Mouse (Mus musculus) lung, postnatal 0 days (tissue): ENCODE results near the gene Fam20b. TPM values are rescaled to one million over a fixed set of nuclear protein-coding genes. Genes with fewer than 3 reads are reported as not detected.
A peak's percentile ranks its signal among the peaks of the same experiment; 100 is the strongest.

Source experiments
- ATAC-seq: fragments of 200-750 bp; cut with Nextera tagmentation; 2 replicates; pipeline ENCODE4 v1.8.0; 2017; ENCODE audit warnings: moderate library complexity
- DNase-seq: peaks from one replicate; pipeline ENCODE4 v3.0.0-alpha.2; 2016; ENCODE audit warnings: low spot score
- H3K27ac ChIP-seq: fragments of 300-500 bp; sonication (generic); 2 replicates; pipeline ENCODE4 v1.5.1; 2014; ENCODE audit warnings: antibody characterized with exemption, mild to moderate bottlenecking, low read length, mixed read lengths
- H3K27me3 ChIP-seq: fragments of 300-500 bp; sonication (generic); replicated peaks from 2 replicates; pipeline ENCODE4 v1.6.1; 2014; ENCODE audit warnings: low read length, mixed read lengths; ENCODE audit not compliant: insufficient read depth
- H3K36me3 ChIP-seq: fragments of 300-500 bp; sonication (generic); 2 replicates; pipeline ENCODE4 v1.6.1; 2014; ENCODE audit warnings: low read length, mixed read lengths; ENCODE audit not compliant: insufficient read depth
- H3K4me1 ChIP-seq: fragments of 300-500 bp; sonication (generic); 2 replicates; pipeline ENCODE4 v1.6.1; 2014; ENCODE audit warnings: antibody characterized with exemption, low read depth, low read length, mixed read lengths; ENCODE audit not compliant: insufficient read depth
- H3K4me2 ChIP-seq: fragments of 300-500 bp; sonication (generic); replicated peaks from 2 replicates; pipeline ENCODE4 v1.6.1; 2014; ENCODE audit warnings: low read depth, mild to moderate bottlenecking, low read length, moderate library complexity, mixed read lengths
- H3K4me3 ChIP-seq: fragments of 300-500 bp; sonication (generic); 2 replicates; pipeline ENCODE4 v1.5.1; 2014; ENCODE audit warnings: low read depth, low read length
- H3K9ac ChIP-seq: fragments of 300-500 bp; sonication (generic); replicated peaks from 2 replicates; pipeline ENCODE4 v1.6.1; 2014; ENCODE audit warnings: low read depth, mild to moderate bottlenecking
- H3K9me3 ChIP-seq: fragments of 300-500 bp; sonication (generic); 2 replicates; pipeline ENCODE4 v1.6.1; 2016; ENCODE audit warnings: low read length, mixed read lengths
- CTCF ChIP-seq: IDR thresholded peaks from 2 replicates; pipeline ENCODE4 v1.5.1; 2016; ENCODE audit warnings: antibody characterized with exemption, mild to moderate bottlenecking
- EP300 ChIP-seq: IDR thresholded peaks from 2 replicates; pipeline ENCODE4 v1.6.1; 2016; ENCODE audit warnings: antibody characterized with exemption, mild to moderate bottlenecking, control low read depth
- WGBS: fragments of 180-500 bp; shearing (Covaris S2); extraction: QIAGEN DNeasy Blood & Tissue Kit; methylation state at CpG from one replicate; pipeline ENCODE4 v1.1.7; 2014; 5-methylcytosine and 5-hydroxymethylcytosine counted together
- polyA plus RNA-seq: library from polyadenylated mRNA; unstranded; fragments of >200 nt; fragmentation: Nextera tagmentation; extraction: Ambion mirVana; gene quantifications from 2 replicates; pipeline ENCODE4 v1.2.1, GENCODE M21; 2015

Gene Fam20b
- polyA plus RNA-seq, 1 experiment from 2014 or later, result 15.3 TPM

- H3K27ac ChIP-seq, result no peak overlapping the region
- H3K9me3 ChIP-seq, result no peaks in the 10 kb centered on the region
- H3K9ac ChIP-seq, result no peak overlapping the region
- H3K4me3 ChIP-seq, result no peak overlapping the region
- DNase-seq, result no peak
- peaks cover 18% of the 10 kb centered on the region; the same call in 1 of the 2 replicates for H3K36me3 ChIP-seq
- no peaks in the 10 kb centered on the region for H3K4me1 ChIP-seq
- H3K4me2 ChIP-seq, result no peak overlapping the region
- ATAC-seq, result no peak
- whole genome bisulfite sequencing, result 77% methylated on average over 13 of the region's 13 CpGs
- TF ChIP-seq EP300 (no peak), CTCF (no peak)
- no peaks in the 10 kb centered on the region for H3K27me3 ChIP-seq
These were observed 73.9 kb downstream of the Fam20b start for GRCm38 (mm10) chr1:156644780-156645523.

DNA sequence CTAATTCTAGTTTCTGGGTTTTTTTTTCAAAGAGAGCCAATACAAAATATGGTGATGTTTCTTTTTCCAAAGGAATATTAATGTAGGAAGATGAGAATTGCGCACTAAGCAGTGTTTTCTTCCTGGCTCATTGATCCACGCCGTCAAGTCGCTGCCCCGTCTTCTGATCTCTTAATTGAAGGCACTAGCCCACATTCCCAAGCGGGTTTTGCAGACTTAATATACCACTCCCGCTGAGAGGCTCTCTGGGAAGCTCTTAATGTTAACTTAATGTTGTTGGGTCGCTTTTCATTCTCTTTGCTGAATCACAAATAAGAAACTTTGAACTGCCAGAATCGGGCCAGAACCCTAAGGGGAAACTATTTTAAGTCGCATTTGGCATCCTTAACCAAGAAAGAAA is 74.8 kb downstream of the Fam20b start:
- no peak for ATAC-seq
- 77% methylated on average over 10 of the region's 10 CpGs for WGBS
- Histone ChIP-seq H3K36me3 (peaks cover 18% of the 10 kb centered on the region; the same call in 1 of the 2 replicates), H3K9ac (no peak overlapping the region), H3K27ac (no peak overlapping the region), H3K9me3 (no peaks in the 10 kb centered on the region), H3K4me2 (no peak overlapping the region), H3K4me3 (no peak overlapping the region), H3K27me3 (no peaks in the 10 kb centered on the region), H3K4me1 (no peaks in the 10 kb centered on the region)
- TF ChIP-seq CTCF, result no peak
- no peak for TF ChIP-seq EP300
- no peak for DNase-seq

DNA sequence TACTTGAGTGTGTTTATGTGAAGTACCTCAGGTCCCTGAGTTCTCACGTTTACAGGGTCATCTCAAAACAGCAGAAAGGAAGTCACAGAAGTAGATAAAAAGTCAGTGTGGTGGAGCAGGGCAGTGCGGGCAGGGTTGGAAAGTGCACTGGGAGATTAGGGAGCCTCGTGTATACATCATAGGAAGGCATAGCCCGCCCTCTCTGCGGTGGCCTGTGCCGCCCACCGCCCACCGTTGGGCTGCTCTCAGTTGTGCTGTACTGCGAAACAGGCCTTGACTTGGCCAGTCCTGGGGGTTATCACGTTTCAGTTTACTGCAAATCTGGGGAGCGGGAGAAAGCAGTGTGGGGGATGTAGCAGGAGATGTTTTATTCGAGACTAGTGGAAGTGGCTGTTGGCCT is 76.1 kb downstream of the Fam20b start:
- no peak overlapping the region for H3K4me2 ChIP-seq
- 69% methylated on average over 12 of the region's 12 CpGs for WGBS
- H3K36me3 ChIP-seq, result peaks cover 18% of the 10 kb centered on the region; the same call in 1 of the 2 replicates
- H3K27me3 ChIP-seq, result no peaks in the 10 kb centered on the region
- H3K4me1 ChIP-seq, result no peaks in the 10 kb centered on the region
- DNase-seq (no peak), ATAC-seq (no peak)
- no peak for TF ChIP-seq CTCF
- TF ChIP-seq EP300, result no peak
- no peaks in the 10 kb centered on the region for H3K9me3 ChIP-seq
- H3K27ac ChIP-seq, result no peak overlapping the region
- no peak overlapping the region for H3K4me3 ChIP-seq
- H3K9ac ChIP-seq, result no peak overlapping the region

- Histone ChIP-seq H3K4me2 (no peak overlapping the region), H3K4me3 (no peak overlapping the region), H3K9me3 (no peaks in the 10 kb centered on the region), H3K36me3 (peaks cover 18% of the 10 kb centered on the region; the same call in 1 of the 2 replicates), H3K4me1 (no peaks in the 10 kb centered on the region), H3K27ac (no peak overlapping the region), H3K27me3 (no peaks in the 10 kb centered on the region), H3K9ac (no peak overlapping the region)
- TF ChIP-seq EP300 (no peak), CTCF (no peak)
- DNase-seq, result no peak
- ATAC-seq, result no peak
- 76% methylated on average over 10 of the region's 10 CpGs for WGBS
These were observed 77.1 kb downstream of the Fam20b start for GRCm38 (mm10) chr1:156641808-156642207.

GRCm38 (mm10) chr1:156640577-156640976 is 78.3 kb downstream of the Fam20b start:
- Histone ChIP-seq H3K4me2 (no peak overlapping the region), H3K4me3 (no peak overlapping the region), H3K27me3 (no peaks in the 10 kb centered on the region), H3K36me3 (peaks cover 18% of the 10 kb centered on the region; the same call in 1 of the 2 replicates), H3K4me1 (no peaks in the 10 kb centered on the region), H3K27ac (no peak overlapping the region), H3K9me3 (no peaks in the 10 kb centered on the region), H3K9ac (no peak overlapping the region)
- 62% methylated on average over 4 of the region's 4 CpGs for WGBS
- ATAC-seq, result peak; percentile 28; the same call in 1 of the 2 replicates
- peak; percentile 55 for DNase-seq
- TF ChIP-seq CTCF (peak; percentile 67), EP300 (no peak)

GRCm38 (mm10) chr1:156639455-156639854 is 79.4 kb downstream of the Fam20b start:
- Histone ChIP-seq H3K9ac (no peak overlapping the region), H3K4me1 (no peaks in the 10 kb centered on the region), H3K36me3 (peaks cover 18% of the 10 kb centered on the region; the same call in 1 of the 2 replicates), H3K4me2 (no peak overlapping the region), H3K27ac (no peak overlapping the region), H3K27me3 (no peaks in the 10 kb centered on the region), H3K9me3 (no peaks in the 10 kb centered on the region), H3K4me3 (no peak overlapping the region)
- WGBS, result 86% methylated on average over 5 of the region's 5 CpGs
- TF ChIP-seq EP300 (no peak), CTCF (no peak)
- DNase-seq (no peak), ATAC-seq (no peak)
